Mouse (Mus musculus): Measurements from ENCODE around the gene Fam20c. TPM values are rescaled to one million over a fixed set of nuclear protein-coding genes. Genes with fewer than 3 reads are reported as not detected.

Fam20c gene
- polyA plus RNA-seq, 1 experiment, result 28.5 TPM

DNA sequence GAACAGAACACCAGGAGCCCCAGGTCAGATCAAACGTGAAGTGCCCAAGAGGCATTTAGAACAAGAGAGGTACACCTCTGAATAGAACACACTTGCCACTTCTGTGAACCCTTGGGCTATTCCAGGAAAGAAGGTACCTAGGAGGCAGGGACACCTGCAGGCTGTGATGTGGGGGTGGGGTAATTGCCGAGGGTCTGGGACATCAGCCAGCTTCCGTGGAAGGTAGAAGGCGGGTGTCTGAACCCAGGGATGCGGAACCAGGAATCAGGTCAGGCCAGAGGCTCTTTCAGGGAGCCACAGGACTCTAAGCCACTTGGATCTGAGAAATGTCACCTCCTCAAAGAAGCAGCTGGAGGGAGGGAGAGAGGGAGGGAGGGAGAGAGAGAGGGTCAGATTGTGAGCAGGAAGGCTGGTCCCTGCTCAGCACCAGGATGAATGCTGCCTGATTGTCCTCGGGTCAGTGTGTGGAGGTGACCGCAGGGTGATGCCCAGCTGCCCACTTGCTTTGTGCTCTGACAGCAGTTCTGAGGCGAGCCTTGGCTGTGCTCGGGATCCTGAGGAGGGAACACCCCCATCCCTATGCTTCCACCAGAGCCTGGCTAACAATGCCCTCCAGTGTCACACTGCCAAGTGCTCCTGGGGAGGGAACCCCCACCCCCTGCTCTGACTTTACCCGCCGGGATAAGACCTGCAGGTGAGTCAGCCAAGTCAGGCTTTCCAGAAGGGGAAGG, 34.3 kb downstream of the Fam20c start:
- Histone ChIP-seq H3K4me1 (ENCODE audit: control insufficient read depth, insufficient read depth, low read length) (no peaks in the 10 kb centered on the region), H3K4me3 (ENCODE audit: insufficient read depth, low read length) (no peak overlapping the region), H3K27ac (ENCODE audit: insufficient read depth, low read length) (no peak overlapping the region)
- no peak for TF ChIP-seq POLR2A (IDR thresholded peaks at IDR 0.05; ENCODE audit: extremely low read depth, insufficient read depth, low read length)
- no peak for TF ChIP-seq CTCF (IDR thresholded peaks at IDR 0.05; ENCODE audit: extremely low read depth, insufficient read depth, low read length)

- H3K27ac ChIP-seq (ENCODE audit: insufficient read depth, low read length), result no peak overlapping the region
- TF ChIP-seq CTCF (IDR thresholded peaks at IDR 0.05; ENCODE audit: extremely low read depth, insufficient read depth, low read length) (no peak), POLR2A (IDR thresholded peaks at IDR 0.05; ENCODE audit: extremely low read depth, insufficient read depth, low read length) (no peak)
- no peak overlapping the region for H3K4me3 ChIP-seq (ENCODE audit: insufficient read depth, low read length)
- H3K4me1 ChIP-seq (ENCODE audit: control insufficient read depth, insufficient read depth, low read length), result no peaks in the 10 kb centered on the region
These were observed 36.7 kb downstream of the Fam20c start for GRCm38 (mm10) chr5:138790954-138791480.

- Histone ChIP-seq H3K4me3 (ENCODE audit: insufficient read depth, low read length) (no peak overlapping the region), H3K4me1 (ENCODE audit: control insufficient read depth, insufficient read depth, low read length) (no peaks in the 10 kb centered on the region), H3K27ac (ENCODE audit: insufficient read depth, low read length) (no peak overlapping the region)
- no peak for TF ChIP-seq POLR2A (IDR thresholded peaks at IDR 0.05; ENCODE audit: extremely low read depth, insufficient read depth, low read length)
These were observed 47.3 kb downstream of the Fam20c start for GRCm38 (mm10) chr5:138801588-138802116.

- Histone ChIP-seq H3K4me1 (ENCODE audit: control insufficient read depth, insufficient read depth, low read length) (no peaks in the 10 kb centered on the region), H3K4me3 (ENCODE audit: insufficient read depth, low read length) (no peak overlapping the region), H3K27ac (ENCODE audit: insufficient read depth, low read length) (no peak overlapping the region)
- TF ChIP-seq POLR2A (IDR thresholded peaks at IDR 0.05; ENCODE audit: extremely low read depth, insufficient read depth, low read length) (no peak), CTCF (IDR thresholded peaks at IDR 0.05; ENCODE audit: extremely low read depth, insufficient read depth, low read length) (no peak)
These were observed 50.0 kb downstream of the Fam20c start for GRCm38 (mm10) chr5:138804286-138804685.

DNA sequence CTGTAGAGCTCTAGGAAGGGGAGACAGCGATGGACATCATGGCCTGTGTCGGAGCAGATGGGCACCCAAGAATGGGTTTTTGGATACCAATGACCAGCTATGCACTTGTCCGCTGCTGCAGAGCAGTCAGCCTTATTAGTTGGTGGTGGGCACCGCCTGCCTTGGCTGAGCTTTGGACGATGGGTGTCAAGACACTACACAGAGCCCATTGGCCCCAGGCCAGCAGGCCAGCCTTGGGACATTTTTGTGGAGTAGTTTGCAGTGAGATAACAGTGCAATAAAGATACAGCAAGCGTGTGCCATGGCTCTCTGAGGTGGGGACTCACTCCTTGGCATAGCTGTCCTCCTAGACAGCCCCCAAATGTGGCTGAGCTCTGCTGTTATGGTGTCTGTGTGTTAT, 55.5 kb downstream of the Fam20c start:
- no peak for TF ChIP-seq POLR2A (IDR thresholded peaks at IDR 0.05; ENCODE audit: extremely low read depth, insufficient read depth, low read length)
- no peak for TF ChIP-seq CTCF (IDR thresholded peaks at IDR 0.05; ENCODE audit: extremely low read depth, insufficient read depth, low read length)
- Histone ChIP-seq H3K4me1 (ENCODE audit: control insufficient read depth, insufficient read depth, low read length) (no peaks in the 10 kb centered on the region), H3K4me3 (ENCODE audit: insufficient read depth, low read length) (no peak overlapping the region), H3K27ac (ENCODE audit: insufficient read depth, low read length) (no peak overlapping the region)

DNA sequence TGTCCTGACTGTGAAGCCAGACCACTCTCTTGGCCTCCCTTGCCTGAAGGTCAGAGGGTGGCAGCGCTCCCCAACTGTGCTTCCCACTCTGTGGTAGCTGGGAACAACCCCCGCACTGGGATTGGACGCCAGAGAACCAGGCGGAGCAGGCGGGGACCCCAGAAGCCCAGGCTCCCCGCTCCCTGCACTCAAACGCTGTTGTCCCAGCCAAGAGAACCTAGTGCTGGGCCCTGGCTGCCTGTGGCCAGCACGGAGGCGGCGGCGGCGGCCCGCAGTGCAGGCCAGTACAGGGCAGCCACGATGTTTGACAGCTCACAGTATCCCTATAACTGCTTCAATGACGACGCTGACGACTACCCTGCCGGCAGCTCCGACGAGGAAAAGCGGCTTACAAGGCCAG, 65.5 kb downstream of the Fam20c start, which contains the start of gene Gm5294:
Gene Gm5294, plus strand, starts transcription at position 301 of the 400 bp plus-strand sequence.
- no peaks in the 10 kb centered on the region for H3K4me1 ChIP-seq (ENCODE audit: control insufficient read depth, insufficient read depth, low read length)
- TF ChIP-seq CTCF (IDR thresholded peaks at IDR 0.05; ENCODE audit: extremely low read depth, insufficient read depth, low read length), result no peak
- no peak for TF ChIP-seq POLR2A (IDR thresholded peaks at IDR 0.05; ENCODE audit: extremely low read depth, insufficient read depth, low read length)
- no peak within 1 kb of the TSS for H3K27ac ChIP-seq (ENCODE audit: insufficient read depth, low read length)
- H3K4me3 ChIP-seq (ENCODE audit: insufficient read depth, low read length), result no peak within 1 kb of the TSS

GRCm38 (mm10) chr5:138820717-138821332, 66.5 kb downstream of the Fam20c start:
- Histone ChIP-seq H3K4me3 (ENCODE audit: insufficient read depth, low read length) (no peak overlapping the region), H3K27ac (ENCODE audit: insufficient read depth, low read length) (no peak overlapping the region), H3K4me1 (ENCODE audit: control insufficient read depth, insufficient read depth, low read length) (no peaks in the 10 kb centered on the region)
- TF ChIP-seq CTCF (IDR thresholded peaks at IDR 0.05; ENCODE audit: extremely low read depth, insufficient read depth, low read length) (no peak), POLR2A (IDR thresholded peaks at IDR 0.05; ENCODE audit: extremely low read depth, insufficient read depth, low read length) (no peak)

DNA sequence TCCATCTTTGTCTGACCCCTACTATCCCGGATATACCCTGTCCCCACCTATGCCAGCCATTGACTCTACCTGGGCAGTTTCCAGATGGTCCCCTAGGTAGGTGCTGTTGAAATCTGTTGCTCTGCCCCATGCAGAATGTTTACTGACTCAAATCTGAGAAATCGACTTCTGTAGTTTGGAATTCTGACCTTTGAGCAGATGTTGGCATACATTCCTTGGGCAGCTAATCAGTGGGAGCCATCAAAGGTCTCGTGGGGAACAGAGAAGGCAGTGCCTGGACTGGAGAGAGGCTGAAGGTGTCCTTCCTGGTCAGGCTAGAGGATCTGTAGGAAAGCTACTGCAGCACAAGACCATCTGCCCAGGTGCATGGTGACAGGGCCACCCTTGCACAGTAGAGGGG, 70.8 kb downstream of the Fam20c start:
- TF ChIP-seq POLR2A (IDR thresholded peaks at IDR 0.05; ENCODE audit: extremely low read depth, insufficient read depth, low read length) (no peak), CTCF (IDR thresholded peaks at IDR 0.05; ENCODE audit: extremely low read depth, insufficient read depth, low read length) (no peak)
- Histone ChIP-seq H3K27ac (ENCODE audit: insufficient read depth, low read length) (no peak overlapping the region), H3K4me3 (ENCODE audit: insufficient read depth, low read length) (no peak overlapping the region), H3K4me1 (ENCODE audit: control insufficient read depth, insufficient read depth, low read length) (no peaks in the 10 kb centered on the region)

DNA sequence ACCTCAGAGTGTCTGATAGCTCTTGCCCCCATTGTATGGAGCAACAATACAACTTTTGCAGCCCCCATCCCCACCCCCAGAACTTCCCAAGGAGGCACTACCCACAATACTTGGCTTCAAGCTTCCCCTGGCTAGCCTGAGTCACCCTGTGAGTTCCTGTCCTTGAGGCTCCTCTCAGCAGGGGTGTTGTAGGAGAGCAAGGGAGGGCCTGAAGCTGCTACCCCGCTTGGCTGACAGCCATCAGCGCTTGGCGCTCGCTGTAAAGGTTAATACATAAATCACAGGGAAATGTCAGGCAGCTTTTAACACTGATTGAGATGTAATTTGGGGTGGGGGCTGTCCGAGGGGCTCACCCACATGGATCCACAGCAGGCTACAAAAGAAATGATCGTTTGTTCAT, 79.1 kb downstream of the Fam20c start:
- no peak overlapping the region for H3K27ac ChIP-seq (ENCODE audit: insufficient read depth, low read length)
- H3K4me1 ChIP-seq (ENCODE audit: control insufficient read depth, insufficient read depth, low read length), result no peaks in the 10 kb centered on the region
- TF ChIP-seq CTCF (IDR thresholded peaks at IDR 0.05; ENCODE audit: extremely low read depth, insufficient read depth, low read length) (no peak), POLR2A (IDR thresholded peaks at IDR 0.05; ENCODE audit: extremely low read depth, insufficient read depth, low read length) (no peak)
- no peak overlapping the region for H3K4me3 ChIP-seq (ENCODE audit: insufficient read depth, low read length)

DNA sequence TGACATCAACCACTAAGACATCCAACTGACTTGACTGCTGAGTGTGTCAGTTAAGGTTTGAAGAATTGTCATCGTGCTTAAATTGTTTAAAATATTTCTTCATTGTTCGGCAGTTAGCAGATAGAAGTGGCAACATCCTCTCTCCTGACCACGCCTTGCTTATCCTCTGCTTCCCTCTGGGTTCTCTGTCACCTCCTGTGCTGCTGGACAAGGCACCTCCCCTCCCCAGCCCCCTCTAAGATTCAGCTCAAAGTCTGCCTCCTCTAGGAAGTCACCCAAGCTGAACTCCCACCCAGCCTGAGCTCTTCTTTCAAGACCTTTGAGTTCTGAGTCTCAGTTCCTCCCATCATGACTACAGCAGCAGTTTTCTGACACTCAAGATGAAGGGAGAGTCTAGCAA, 80.6 kb downstream of the Fam20c start:
- Histone ChIP-seq H3K4me3 (ENCODE audit: insufficient read depth, low read length) (no peak overlapping the region), H3K4me1 (ENCODE audit: control insufficient read depth, insufficient read depth, low read length) (no peaks in the 10 kb centered on the region), H3K27ac (ENCODE audit: insufficient read depth, low read length) (no peak overlapping the region)
- TF ChIP-seq CTCF (IDR thresholded peaks at IDR 0.05; ENCODE audit: extremely low read depth, insufficient read depth, low read length), result no peak
- no peak for TF ChIP-seq POLR2A (IDR thresholded peaks at IDR 0.05; ENCODE audit: extremely low read depth, insufficient read depth, low read length)

Measured in cortical plate, adult 2 months (tissue).